Mouse (Mus musculus) central nervous system, embryonic 11.5 days (tissue): ENCODE data around the gene Zfp384. TPM values are rescaled to one million over a fixed set of nuclear protein-coding genes. Genes with fewer than 3 reads are reported as not detected.

Experiments
- polyA plus RNA-seq: library from polyadenylated mRNA; depleted of rRNA; stranded (reverse); fragments of >200 nt; gene quantifications from 2 replicates; pipeline ENCODE4 v1.2.3, GENCODE M21; 2012; rRNA removed

Zfp384 gene
- polyA plus RNA-seq: 52.2 and 93.4 TPM in 2 replicates

GRCm38 (mm10) chr6:125009129-125009180 is at the start of gene Zfp384:
Zfp384 (plus strand) TSS chr6:125009145.

GRCm38 (mm10) chr6:124965088-124965719 is 43.7 kb upstream of the Zfp384 start, which contains the start of gene Cops7a:
Cops7a (minus strand) TSS chr6:124965538.

GRCm38 (mm10) chr6:124996551-124997501 is 12.1 kb upstream of the Zfp384 start, which contains the start of gene Pianp:
Pianp (plus strand) TSS chr6:124996694.

GRCm38 (mm10) chr6:125039533-125040153 is 30.7 kb downstream of the Zfp384 start, which contains the start of gene Ing4:
Ing4 (plus strand) TSS chr6:125039760.

GRCm38 (mm10) chr6:125049678-125050077 is 40.7 kb downstream of the Zfp384 start, which contains the start of gene Acrbp:
Acrbp (plus strand) TSS chr6:125049689.

GRCm38 (mm10) chr6:125067571-125067995 is 58.6 kb downstream of the Zfp384 start, which contains the start of gene Lpar5:
Lpar5 (plus strand) TSS chr6:125067920.

Other genes starting within 250 kb of the Zfp384 start
- 9.1 and 11.8 TPM in 2 replicates for gene Eno2, start 239.5 kb upstream of the Zfp384 start, polyA plus RNA-seq
- 4.2 and 11.4 TPM in 2 replicates for gene Lrrc23, start 229.4 kb upstream of the Zfp384 start, polyA plus RNA-seq
- gene Spsb2, start 200.5 kb upstream of the Zfp384 start, polyA plus RNA-seq: 6.0 and 8.9 TPM in 2 replicates
- gene Tpi1, start 194.8 kb upstream of the Zfp384 start, polyA plus RNA-seq: 559 and 705 TPM in 2 replicates
- 111 and 146 TPM in 2 replicates for gene Usp5, start 179.7 kb upstream of the Zfp384 start, polyA plus RNA-seq
- 157 and 168 TPM in 2 replicates for gene Cdca3, start 179.6 kb upstream of the Zfp384 start, polyA plus RNA-seq
- 2.2 and 3.0 TPM in 2 replicates for gene Gnb3, start 168.9 kb upstream of the Zfp384 start, polyA plus RNA-seq
- 103 and 125 TPM in 2 replicates for gene P3h3, start 151.4 kb upstream of the Zfp384 start, polyA plus RNA-seq
- gene Gpr162, start 145.2 kb upstream of the Zfp384 start, polyA plus RNA-seq: 13.4 and 15.2 TPM in 2 replicates
- gene Cd4, start 120.9 kb upstream of the Zfp384 start, polyA plus RNA-seq: 0.01 and 0.05 TPM in 2 replicates
- 2.3 and 3.2 TPM in 2 replicates for gene Lag3, start 97.4 kb upstream of the Zfp384 start, polyA plus RNA-seq
- gene Ptms, start 89.0 kb upstream of the Zfp384 start, polyA plus RNA-seq: 1,105 and 3,481 TPM in 2 replicates
- 358 and 360 TPM in 2 replicates for gene Mlf2, start 77.8 kb upstream of the Zfp384 start, polyA plus RNA-seq
- 122 and 143 TPM in 2 replicates for gene Cops7a, start 43.6 kb upstream of the Zfp384 start, polyA plus RNA-seq
- gene Pianp, start 12.5 kb upstream of the Zfp384 start, polyA plus RNA-seq: 1.6 and 3.4 TPM in 2 replicates
- 130 and 145 TPM in 2 replicates for gene Ing4, start 30.6 kb downstream of the Zfp384 start, polyA plus RNA-seq
- 25.3 and 37.8 TPM in 2 replicates for gene Acrbp, start 40.5 kb downstream of the Zfp384 start, polyA plus RNA-seq
- 0.22 and 0.24 TPM in 2 replicates for gene Lpar5, start 58.8 kb downstream of the Zfp384 start, polyA plus RNA-seq
- gene Chd4, start 86.8 kb downstream of the Zfp384 start, polyA plus RNA-seq: 164 and 215 TPM in 2 replicates
- gene Nop2, start 122.8 kb downstream of the Zfp384 start, polyA plus RNA-seq: 45.9 and 58.2 TPM in 2 replicates
- gene Iffo1, start 136.1 kb downstream of the Zfp384 start, polyA plus RNA-seq: 26.0 and 30.3 TPM in 2 replicates
- gene Gapdh, start 157.3 kb downstream of the Zfp384 start, polyA plus RNA-seq: 3,932 and 4,365 TPM in 2 replicates
- 349 and 495 TPM in 2 replicates for gene Ncapd2, start 182.6 kb downstream of the Zfp384 start, polyA plus RNA-seq
- gene Mrpl51, start 182.7 kb downstream of the Zfp384 start, polyA plus RNA-seq: 84.9 and 134 TPM in 2 replicates
- 10.6 and 11.9 TPM in 2 replicates for gene Vamp1, start 206.4 kb downstream of the Zfp384 start, polyA plus RNA-seq
- gene Tapbpl, start 222.7 kb downstream of the Zfp384 start, polyA plus RNA-seq: 1.1 and 1.3 TPM in 2 replicates
- gene Cd27, start 227.9 kb downstream of the Zfp384 start, polyA plus RNA-seq: 0.18 and 0.21 TPM in 2 replicates